Comparison of ENCODE assay signal across 11 mouse cellular contexts in the genomic region with DNA sequence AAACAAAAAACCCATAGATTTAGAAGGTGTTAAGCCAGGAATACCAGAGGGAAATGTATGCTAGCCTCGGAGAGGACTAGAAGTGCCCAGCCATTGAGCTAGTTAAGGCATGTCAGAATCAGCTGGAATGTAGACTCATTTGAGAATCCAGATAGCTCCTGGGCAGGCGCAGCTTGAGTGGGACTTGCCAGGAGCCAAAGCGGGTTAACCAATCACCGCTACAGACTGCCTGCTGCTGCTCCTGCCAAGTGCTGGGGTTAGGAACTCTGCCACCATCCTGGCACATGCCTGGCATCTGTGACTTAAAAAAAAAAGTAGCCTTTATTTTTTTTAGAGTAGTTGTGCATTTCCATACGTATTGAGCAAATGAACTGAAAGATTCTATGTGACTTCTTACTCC.
DNase-seq lines count a peak whose midpoint lies in the region; ATAC-seq and TF ChIP-seq lines count a peak whose summit lies in the region.
"Had no signal": no experiment of that assay in that cellular context is flagged by ENCODE, and none has a peak within 500 bp of the region (broad histone marks: within the 10 kb centered on the region; RNA-seq: fewer than 3 reads in every experiment).

No protein-coding gene starts in this region.

- DNase-seq in embryonic facial prominence, embryonic 10.5 days (ENCODE audit: low spot score): no peak
- peak; percentile 42 for DNase-seq in lung, postnatal 36 days
- no peak for DNase-seq in lung, adult 2 months
- peak; percentile 50 for DNase-seq in gastrocnemius, adult 18-20 months (ENCODE audit: low spot score)
- peak; percentile 45 for DNase-seq in kidney, postnatal 10 days
- no peak for DNase-seq in layer of hippocampus, postnatal 25 days (ENCODE audit: extremely low spot score in 1 of 2, low spot score in 1 of 2)
- no peak for DNase-seq in ovary, postnatal 10 days (ENCODE audit: low spot score)
- DNase-seq: layer of hippocampus, adult 9-11 months; lung, postnatal 14 days had no signal

- no peak overlapping the region for H3K4me3 ChIP-seq in embryonic facial prominence, embryonic 13.5 days
- no peak overlapping the region for H3K4me3 ChIP-seq in embryonic facial prominence, embryonic 10.5 days
- H3K4me3 ChIP-seq in lung, adult 2 months (replicated peaks; ENCODE audit: extremely low read depth, low read depth, low read length): no peak overlapping the region

- no peak overlapping the region for H3K9ac ChIP-seq in embryonic facial prominence, embryonic 13.5 days

- ATAC-seq in embryonic facial prominence, embryonic 13.5 days (ENCODE audit: insufficient number of reproducible peaks, insufficient read depth, low FRiP score, low TSS enrichment, low read depth): no peak

- H3K27me3 ChIP-seq in embryonic facial prominence, embryonic 13.5 days: no peaks in the 10 kb centered on the region
- H3K27me3 ChIP-seq in embryonic facial prominence, embryonic 10.5 days (replicated peaks; ENCODE audit: low read depth, poor library complexity, severe bottlenecking): no peaks in the 10 kb centered on the region
- H3K27me3 ChIP-seq: CH12.LX had no signal

- peak overlapping the region; percentile 33; the same call in 1 of the 2 replicates for H3K27ac ChIP-seq in embryonic facial prominence, embryonic 13.5 days
- no peak overlapping the region for H3K27ac ChIP-seq in embryonic facial prominence, embryonic 10.5 days (replicated peaks)

- 59% methylated on average over 5 of the region's 5 CpGs for WGBS in embryonic facial prominence, embryonic 13.5 days
- 86% methylated on average over 5 of the region's 5 CpGs for WGBS in embryonic facial prominence, embryonic 10.5 days
- WGBS in lung, adult 2 months: 75% methylated on average over 5 of the region's 5 CpGs

- no peak overlapping the region for H3K4me2 ChIP-seq in embryonic facial prominence, embryonic 13.5 days

- H3K9me3 ChIP-seq in embryonic facial prominence, embryonic 13.5 days: no peaks in the 10 kb centered on the region
- H3K9me3 ChIP-seq in embryonic facial prominence, embryonic 10.5 days: no peaks in the 10 kb centered on the region

- H3K4me1 ChIP-seq in embryonic facial prominence, embryonic 13.5 days: peaks cover 48% of the 10 kb centered on the region
- H3K4me1 ChIP-seq in embryonic facial prominence, embryonic 10.5 days: peaks cover 65% of the 10 kb centered on the region
- no peaks in the 10 kb centered on the region for H3K4me1 ChIP-seq in lung, adult 2 months (ENCODE audit: control insufficient read depth, insufficient read depth, low read length)

- TF ChIP-seq POLR2A in lung, adult 2 months (IDR thresholded peaks at IDR 0.05; ENCODE audit: borderline replicate concordance, extremely low read depth, low read depth, low read length): no peak

- H3K36me3 ChIP-seq in embryonic facial prominence, embryonic 13.5 days: no peaks in the 10 kb centered on the region
- peaks cover 3% of the 10 kb centered on the region; the same call in 1 of the 2 replicates for H3K36me3 ChIP-seq in embryonic facial prominence, embryonic 10.5 days (replicated peaks)

- TF ChIP-seq CTCF in lung, adult 2 months (IDR thresholded peaks at IDR 0.05; ENCODE audit: insufficient read depth, low read length): no peak

Comparison
In these comparisons a context has a peak if more than half of its experiments do, and no peak if none do; other contexts are left out.
1. DNase-seq: peak in lung, postnatal 36 days (single experiment), gastrocnemius, adult 18-20 months (single experiment) and kidney, postnatal 10 days (single experiment); none in embryonic facial prominence, embryonic 10.5 days (single experiment), lung, adult 2 months (single experiment), layer of hippocampus, postnatal 25 days (0 of 2) and ovary, postnatal 10 days (single experiment).